Comparison of ENCODE assay signal across 7 mouse cellular contexts in the genomic region with DNA sequence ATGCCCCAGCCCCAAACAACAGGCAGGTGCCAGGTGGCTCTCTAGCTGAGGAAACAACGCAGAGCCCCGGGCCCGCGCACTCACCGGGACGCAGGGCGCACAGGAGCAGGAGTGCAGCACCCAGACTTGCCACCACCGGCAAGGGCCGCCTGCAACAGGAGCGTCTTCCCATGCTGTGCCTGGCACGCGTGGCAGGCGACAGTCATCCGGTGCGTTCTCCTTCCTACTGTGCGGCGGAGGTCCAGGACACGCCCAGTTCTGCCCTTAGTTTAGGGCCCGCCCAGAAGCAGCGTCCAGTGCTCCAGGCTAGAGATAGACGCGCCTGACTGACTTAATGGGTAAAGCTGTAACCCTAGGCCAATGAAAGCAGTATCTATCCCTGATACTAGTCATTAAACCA. TPM values are rescaled to one million over a fixed set of nuclear protein-coding genes. Genes with fewer than 3 reads are reported as not detected.
DNase-seq lines count a peak whose midpoint lies in the region; ATAC-seq lines count a peak whose summit lies in the region.

Chst13 (minus strand) TSS at position 195 of the 400 bp plus-strand sequence.

- no peaks in the 10 kb centered on the region for H3K27me3 ChIP-seq in embryonic facial prominence, embryonic 11.5 days (ENCODE audit: control insufficient read depth, insufficient read depth, low read length)
- H3K27me3 ChIP-seq in limb, embryonic 10.5 days (ENCODE audit: low read depth, poor library complexity, severe bottlenecking), result peaks cover 29% of the 10 kb centered on the region; the same call in 1 of the 2 replicates
- H3K27me3 ChIP-seq in midbrain, embryonic 10.5 days (ENCODE audit: low read depth, poor library complexity, severe bottlenecking), result peaks cover 29% of the 10 kb centered on the region

- H3K9ac ChIP-seq in embryonic facial prominence, embryonic 11.5 days (replicated peaks; ENCODE audit: low read length), result no peak within 1 kb of the TSS; the same call in 1 of the 2 replicates

- no peak for ATAC-seq in embryonic facial prominence, embryonic 11.5 days (replicated peaks; ENCODE audit: insufficient number of reproducible peaks, low FRiP score, low TSS enrichment, low read depth)
- no peak for ATAC-seq in CD4-positive, CD25-positive, alpha-beta regulatory T cell, adult 4 months

- intact Hi-C loops in heart, postnatal 10 days (cut with DNase I), result loop anchor here (10.0 kb wide), 1 partner anchor 640 kb away; no protein-coding TSS in a partner anchor

- 0 out of 2 replicates have a peak within 1 kb of the TSS, but pooled peaks have one; percentile 9 for H3K4me3 ChIP-seq in embryonic facial prominence, embryonic 11.5 days (ENCODE audit: low read depth, low read length)
- peak within 1 kb of the TSS; percentile 42 for H3K4me3 ChIP-seq in limb, embryonic 10.5 days
- peak within 1 kb of the TSS; percentile 36 for H3K4me3 ChIP-seq in midbrain, embryonic 10.5 days

- DNase-seq in adrenal gland, postnatal 10 days, result peak; percentile 63
- DNase-seq in embryonic facial prominence, embryonic 11.5 days (ENCODE audit: low spot score), result peak; percentile 23
- peak; percentile 18 to 35 for DNase-seq in heart, postnatal 10 days
- peak; percentile 35 for DNase-seq in limb, embryonic 10.5 days (ENCODE audit: low spot score)
- DNase-seq in midbrain, embryonic 10.5 days (ENCODE audit: low spot score), result peak; percentile 20
- no peak for DNase-seq in frontal cortex, adult 2 months (ENCODE audit: extremely low spot score in 1 of 2, low spot score in 1 of 2)

- H3K9me3 ChIP-seq in embryonic facial prominence, embryonic 11.5 days (replicated peaks; ENCODE audit: control insufficient read depth, low read length), result no peaks in the 10 kb centered on the region
- H3K9me3 ChIP-seq in limb, embryonic 10.5 days (replicated peaks), result no peaks in the 10 kb centered on the region
- no peaks in the 10 kb centered on the region for H3K9me3 ChIP-seq in midbrain, embryonic 10.5 days (replicated peaks)

- H3K4me2 ChIP-seq in embryonic facial prominence, embryonic 11.5 days (ENCODE audit: low read depth, low read length), result peak within 1 kb of the TSS; percentile 35; the same call in 1 of the 2 replicates

- no peak within 1 kb of the TSS for H3K27ac ChIP-seq in embryonic facial prominence, embryonic 11.5 days (replicated peaks; ENCODE audit: low read depth, low read length)
- no peak within 1 kb of the TSS for H3K27ac ChIP-seq in limb, embryonic 10.5 days
- no peak within 1 kb of the TSS for H3K27ac ChIP-seq in midbrain, embryonic 10.5 days (replicated peaks)

- H3K36me3 ChIP-seq in embryonic facial prominence, embryonic 11.5 days (replicated peaks; ENCODE audit: control insufficient read depth, insufficient read depth, low read depth, low read length), result no peaks in the 10 kb centered on the region
- no peaks in the 10 kb centered on the region for H3K36me3 ChIP-seq in limb, embryonic 10.5 days
- H3K36me3 ChIP-seq in midbrain, embryonic 10.5 days, result no peaks in the 10 kb centered on the region

- WGBS in embryonic facial prominence, embryonic 11.5 days, result 6% methylated on average over 22 of the region's 22 CpGs
- WGBS in limb, embryonic 10.5 days, result 6% methylated on average over 22 of the region's 22 CpGs
- 6% methylated on average over 22 of the region's 22 CpGs for WGBS in midbrain, embryonic 10.5 days

- H3K4me1 ChIP-seq in embryonic facial prominence, embryonic 11.5 days (ENCODE audit: control insufficient read depth, insufficient read depth, low read length), result no peaks in the 10 kb centered on the region; the same call in 1 of the 2 replicates
- peaks cover 7% of the 10 kb centered on the region for H3K4me1 ChIP-seq in limb, embryonic 10.5 days
- peaks cover 4% of the 10 kb centered on the region for H3K4me1 ChIP-seq in midbrain, embryonic 10.5 days

RNA-seq across cellular contexts. Expression of gene Chst13, which starts in this region (rescaled TPM):
- 1 to 10 TPM in 1 of 2 experiments, under 1 TPM in 1; 0.88 to 1.7 TPM for total RNA-seq in adrenal gland, postnatal 10 days (2021)
- not detected in 2 replicates for polyA plus RNA-seq in embryonic facial prominence, embryonic 11.5 days (2014; fragmentation: Nextera tagmentation; extraction: Ambion mirVana)
- total RNA-seq in heart, postnatal 10 days (2021), result not detected
- polyA plus RNA-seq in limb, embryonic 10.5 days (2016; fragmentation: Nextera tagmentation; extraction: Ambion mirVana), result 0.09 TPM in 1 of 2 replicates, not detected in the other
- 0.11 TPM in 1 of 2 replicates, not detected in the other for polyA plus RNA-seq in midbrain, embryonic 10.5 days (2016; fragmentation: Nextera tagmentation; extraction: Ambion mirVana)
- polyA plus RNA-seq in frontal cortex, adult 2 months (2012; rRNA removed), result 0.04 and 0.17 TPM in 2 replicates
- polyA plus RNA-seq in CD4-positive, CD25-positive, alpha-beta regulatory T cell, adult 4 months (2017; shearing (Covaris generic)), result not detected

Comparison
In these comparisons a context has a peak if more than half of its experiments do, and no peak if none do; other contexts are left out.
1. Peak in DNase-seq, H3K4me3 ChIP-seq and H3K4me2 ChIP-seq in embryonic facial prominence, embryonic 11.5 days; RNA of the gene not detected or under 1 TPM.
2. Peak in DNase-seq in heart, postnatal 10 days; RNA of the gene not detected or under 1 TPM.
3. Peak in DNase-seq and H3K4me3 ChIP-seq in limb, embryonic 10.5 days; RNA of the gene not detected or under 1 TPM.
4. Peak in DNase-seq and H3K4me3 ChIP-seq in midbrain, embryonic 10.5 days; RNA of the gene not detected or under 1 TPM.